ENCODE assay signal across 8 mouse cellular contexts in genomic region chr8:70353194-70353817, GRCm38 (mm10). TPM values are rescaled to one million over a fixed set of nuclear protein-coding genes. Genes with fewer than 3 reads are reported as not detected.
A peak's percentile ranks its signal among the peaks of the same experiment; 100 is the strongest.
DNase-seq lines count a peak whose midpoint lies in the region; ATAC-seq and TF ChIP-seq lines count a peak whose summit lies in the region.

Upf1 (minus strand) TSS chr8:70353278.

- TF ChIP-seq POLR2A in olfactory bulb, adult 2 months (IDR thresholded peaks at IDR 0.05; ENCODE audit: insufficient read depth, low read depth, low read length) = peak; percentile 96
- TF ChIP-seq POLR2A in thymus, adult 2 months (IDR thresholded peaks at IDR 0.05; ENCODE audit: control insufficient read depth, extremely low read depth, insufficient read depth, low read length, poor library complexity) = peak; percentile 86

- H3K9me3 ChIP-seq in G1E (replicated peaks) = no peaks in the 10 kb centered on the region; the same call in 1 of the 2 replicates
- no peaks in the 10 kb centered on the region for H3K9me3 ChIP-seq in forebrain, embryonic 16.5 days (ENCODE audit: control insufficient read depth, low read length)
- no peaks in the 10 kb centered on the region for H3K9me3 ChIP-seq in lung, embryonic 14.5 days (ENCODE audit: low read depth, low read length)

- H3K9ac ChIP-seq in forebrain, embryonic 16.5 days (replicated peaks; ENCODE audit: low read depth, low read length) = peak within 1 kb of the TSS; percentile 80
- peak within 1 kb of the TSS; percentile 97 for H3K9ac ChIP-seq in lung, embryonic 14.5 days

- intact Hi-C loops in heart, postnatal 36 days (cut with DNase I) = no loop called here

- peak within 1 kb of the TSS; percentile 94 for H3K4me2 ChIP-seq in forebrain, embryonic 16.5 days (ENCODE audit: low read length)
- peak within 1 kb of the TSS; percentile 100 for H3K4me2 ChIP-seq in lung, embryonic 14.5 days

- peak; percentile 96 for DNase-seq in G1E (ENCODE audit: low spot score)
- DNase-seq in cerebellum, adult 18-20 months = peak; percentile 100
- DNase-seq in heart, postnatal 36 days = peak; percentile 100
- peak; percentile 99 to 100 for DNase-seq in layer of hippocampus, adult 2 months (ENCODE audit: low spot score in 2 of 2)
- peak; percentile 100 for DNase-seq in lung, embryonic 14.5 days
- DNase-seq in thymus, adult 2 months = peak; percentile 99

- peaks cover 39% of the 10 kb centered on the region for H3K36me3 ChIP-seq in G1E (replicated peaks)
- no peaks in the 10 kb centered on the region for H3K36me3 ChIP-seq in forebrain, embryonic 16.5 days (ENCODE audit: control insufficient read depth, insufficient read depth)
- H3K36me3 ChIP-seq in lung, embryonic 14.5 days (ENCODE audit: insufficient read depth) = peaks cover 20% of the 10 kb centered on the region; the same call in 1 of the 2 replicates
- no peaks in the 10 kb centered on the region for H3K36me3 ChIP-seq in thymus, adult 2 months (ENCODE audit: control insufficient read depth, insufficient read depth, low read length)

- peak within 1 kb of the TSS; percentile 93 for H3K4me3 ChIP-seq in G1E (ENCODE audit: low read depth, low read length)
- peak within 1 kb of the TSS; percentile 99 for H3K4me3 ChIP-seq in forebrain, embryonic 16.5 days (replicated peaks; ENCODE audit: low read length)
- H3K4me3 ChIP-seq in layer of hippocampus, adult 2 months = peak within 1 kb of the TSS; percentile 90
- H3K4me3 ChIP-seq in lung, embryonic 14.5 days (ENCODE audit: low read depth, low read length) = peak within 1 kb of the TSS; percentile 100
- peak within 1 kb of the TSS; percentile 95 for H3K4me3 ChIP-seq in olfactory bulb, adult 2 months (ENCODE audit: insufficient read depth, low read depth, low read length)
- H3K4me3 ChIP-seq in thymus, adult 2 months (ENCODE audit: control insufficient read depth, insufficient read depth, low read length) = peak within 1 kb of the TSS; percentile 75

- peaks cover 78% of the 10 kb centered on the region for H3K4me1 ChIP-seq in G1E (ENCODE audit: insufficient read depth, low read depth, low read length)
- peaks cover 32% of the 10 kb centered on the region for H3K4me1 ChIP-seq in forebrain, embryonic 16.5 days (replicated peaks; ENCODE audit: control insufficient read depth, insufficient read depth, low read length)
- peaks cover 17% of the 10 kb centered on the region for H3K4me1 ChIP-seq in lung, embryonic 14.5 days (ENCODE audit: insufficient read depth)
- peaks cover 39% of the 10 kb centered on the region for H3K4me1 ChIP-seq in olfactory bulb, adult 2 months (ENCODE audit: control insufficient read depth, insufficient read depth, low read length)
- H3K4me1 ChIP-seq in thymus, adult 2 months (replicated peaks; ENCODE audit: control insufficient read depth, insufficient read depth, low read length) = peaks cover 31% of the 10 kb centered on the region

- no peaks in the 10 kb centered on the region for H3K27me3 ChIP-seq in G1E (ENCODE audit: insufficient read depth, low read length)
- H3K27me3 ChIP-seq in forebrain, embryonic 16.5 days (replicated peaks; ENCODE audit: control insufficient read depth, insufficient read depth, low read length) = no peaks in the 10 kb centered on the region
- H3K27me3 ChIP-seq in lung, embryonic 14.5 days (ENCODE audit: insufficient read depth, low read length) = no peaks in the 10 kb centered on the region
- no peaks in the 10 kb centered on the region for H3K27me3 ChIP-seq in thymus, adult 2 months (ENCODE audit: control insufficient read depth, insufficient read depth, low read length)

- ATAC-seq in G1E (ENCODE audit: extremely low read depth, insufficient number of reproducible peaks, low FRiP score, poor library complexity, severe bottlenecking) = peak; percentile 55
- peak; percentile 86 for ATAC-seq in forebrain, embryonic 16.5 days
- ATAC-seq in lung, embryonic 14.5 days (ENCODE audit: insufficient read depth) = peak; percentile 87

- under 1% methylated on average over 62 of the region's 69 CpGs for WGBS in forebrain, embryonic 16.5 days
- under 1% methylated on average over 59 of the region's 69 CpGs for WGBS in lung, embryonic 14.5 days
- under 1% methylated on average over 69 of the region's 69 CpGs for WGBS in olfactory bulb, adult 2 months
- under 1% methylated on average over 69 of the region's 69 CpGs for WGBS in thymus, adult 2 months

- TF ChIP-seq CTCF in G1E (IDR thresholded peaks at IDR 0.05; ENCODE audit: low read depth, low read length) = no peak
- TF ChIP-seq CTCF in layer of hippocampus, adult 2 months (conservative IDR thresholded peaks at IDR 0.05) = no peak
- TF ChIP-seq CTCF in lung, embryonic 14.5 days (IDR thresholded peaks at IDR 0.05; ENCODE audit: low read depth) = no peak
- no peak for TF ChIP-seq CTCF in olfactory bulb, adult 2 months (IDR thresholded peaks at IDR 0.05; ENCODE audit: insufficient read depth, low read depth, low read length)
- peak; percentile 55; the same call in 1 of the 2 replicates for TF ChIP-seq CTCF in thymus, adult 2 months (IDR thresholded peaks at IDR 0.05; ENCODE audit: borderline replicate concordance, control insufficient read depth, extremely low read depth, insufficient read depth, low read length, poor library complexity)

- peak within 1 kb of the TSS; percentile 83 for H3K27ac ChIP-seq in forebrain, embryonic 16.5 days (ENCODE audit: low read length)
- peak within 1 kb of the TSS; percentile 98 for H3K27ac ChIP-seq in layer of hippocampus, adult 2 months
- H3K27ac ChIP-seq in lung, embryonic 14.5 days (ENCODE audit: low read depth) = peak within 1 kb of the TSS; percentile 84
- peak within 1 kb of the TSS; percentile 86 for H3K27ac ChIP-seq in olfactory bulb, adult 2 months (ENCODE audit: insufficient read depth, low read depth, low read length)
- H3K27ac ChIP-seq in thymus, adult 2 months (ENCODE audit: control insufficient read depth, insufficient read depth, low read length) = peak within 1 kb of the TSS; percentile 61

RNA-seq across cellular contexts. Expression of gene Upf1, which starts in this region (rescaled TPM):
- total RNA-seq in G1E (2014; fragmentation: Nextera tagmentation) (43.6 and 46.0 TPM in 2 replicates), G1E (2017) (22.9 and 27.5 TPM in 2 replicates)
- 155 and 156 TPM in 2 replicates for polyA plus RNA-seq in G1E (2012)
- 11.8 and 13.6 TPM in 2 replicates for polyA plus RNA-seq in forebrain, embryonic 16.5 days (2015; fragmentation: Nextera tagmentation; extraction: Ambion mirVana)
- 10 to 100 TPM; 45.4 to 46.0 TPM for total RNA-seq in heart, postnatal 36 days (2021)
- 10 to 100 TPM; 67.7 to 68.7 TPM for total RNA-seq in layer of hippocampus, adult 2 months (2021)
- polyA plus RNA-seq in lung, embryonic 14.5 days (2014; fragmentation: Nextera tagmentation; extraction: Ambion mirVana) = 23.3 and 27.2 TPM in 2 replicates
- polyA plus RNA-seq in olfactory bulb, adult 2 months (2012; ENCODE audit: insufficient read depth, insufficient read length, low replicate concordance, missing spikeins) = not detected in 2 replicates
- polyA plus RNA-seq in thymus, adult 2 months (2012; rRNA removed) = 76.0 and 104 TPM in 2 replicates

Comparison
In these comparisons a context has a peak if more than half of its experiments do, and no peak if none do; other contexts are left out.
1. Peak in every context shown above with its lines: DNase-seq, ATAC-seq, H3K4me3 ChIP-seq and H3K27ac ChIP-seq.